Mouse (Mus musculus): Measurements from ENCODE around the gene Aass. TPM values are rescaled to one million over a fixed set of nuclear protein-coding genes. Genes with fewer than 3 reads are reported as not detected.
"Not testable (repeated sequence)": the region's sequence is repeated elsewhere in the genome, so short reads cannot be mapped to it uniquely, and the experiment has no call there.

Aass gene
- polyA plus RNA-seq, 1 experiment from 2014 or later = 0.46 TPM

GRCm38 (mm10) chr6:23126706-23127105, 6.1 kb downstream of the Aass start:
- no peaks in the 10 kb centered on the region for H3K4me1 ChIP-seq (ENCODE audit: control insufficient read depth, insufficient read depth, low read length)
- no peak overlapping the region for H3K9ac ChIP-seq (ENCODE audit: low read length)
- H3K27me3 ChIP-seq (ENCODE audit: control insufficient read depth, insufficient read depth, low read length) = no peaks in the 10 kb centered on the region
- WGBS = 68% methylated on average over 7 of the region's 7 CpGs
- no peaks in the 10 kb centered on the region for H3K9me3 ChIP-seq (replicated peaks; ENCODE audit: control insufficient read depth, low read length)
- H3K36me3 ChIP-seq (ENCODE audit: control insufficient read depth, insufficient read depth) = no peaks in the 10 kb centered on the region
- no peak for ATAC-seq (replicated peaks; ENCODE audit: extremely low read depth, insufficient read depth, low FRiP score)
- no peak overlapping the region for H3K4me2 ChIP-seq (ENCODE audit: low read depth, low read length)
- no peak overlapping the region for H3K4me3 ChIP-seq (ENCODE audit: low read length)
- H3K27ac ChIP-seq (ENCODE audit: low read length) = no peak overlapping the region

DNA sequence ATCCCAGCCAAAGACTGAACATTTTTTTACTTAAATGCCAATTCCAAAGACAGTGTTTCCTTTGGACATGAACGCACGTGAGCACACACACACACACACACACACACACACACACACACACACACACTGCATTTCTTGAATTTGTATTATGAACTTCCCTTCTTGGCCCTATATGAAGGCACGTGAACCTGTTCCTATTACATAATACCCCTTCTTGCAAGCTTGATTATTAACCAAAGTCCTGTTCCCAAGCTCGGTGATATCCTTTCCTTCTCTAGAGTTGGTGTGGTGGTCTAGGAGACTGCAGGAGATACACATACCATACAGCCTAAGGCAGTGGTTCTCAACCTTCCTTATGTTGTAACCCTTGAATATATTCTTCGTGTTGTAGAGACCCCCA, 7.0 kb downstream of the Aass start:
- H3K4me1 ChIP-seq (ENCODE audit: control insufficient read depth, insufficient read depth, low read length) = no peaks in the 10 kb centered on the region
- no peaks in the 10 kb centered on the region for H3K9me3 ChIP-seq (replicated peaks; ENCODE audit: control insufficient read depth, low read length)
- no peak overlapping the region for H3K9ac ChIP-seq (ENCODE audit: low read length)
- ATAC-seq (replicated peaks; ENCODE audit: extremely low read depth, insufficient read depth, low FRiP score) = no peak
- 81% methylated on average over 5 of the region's 5 CpGs for WGBS
- no peaks in the 10 kb centered on the region for H3K36me3 ChIP-seq (ENCODE audit: control insufficient read depth, insufficient read depth)
- H3K27ac ChIP-seq (ENCODE audit: low read length) = no peak overlapping the region
- H3K4me3 ChIP-seq (ENCODE audit: low read length) = no peak overlapping the region
- H3K4me2 ChIP-seq (ENCODE audit: low read depth, low read length) = no peak overlapping the region
- no peaks in the 10 kb centered on the region for H3K27me3 ChIP-seq (ENCODE audit: control insufficient read depth, insufficient read depth, low read length)

- Histone ChIP-seq H3K9ac (ENCODE audit: low read length) (no peak overlapping the region), H3K9me3 (replicated peaks; ENCODE audit: control insufficient read depth, low read length) (no peaks in the 10 kb centered on the region), H3K4me2 (ENCODE audit: low read depth, low read length) (no peak overlapping the region), H3K36me3 (ENCODE audit: control insufficient read depth, insufficient read depth) (no peaks in the 10 kb centered on the region), H3K27ac (ENCODE audit: low read length) (no peak overlapping the region), H3K4me3 (ENCODE audit: low read length) (no peak overlapping the region), H3K4me1 (ENCODE audit: control insufficient read depth, insufficient read depth, low read length) (no peaks in the 10 kb centered on the region), H3K27me3 (ENCODE audit: control insufficient read depth, insufficient read depth, low read length) (no peaks in the 10 kb centered on the region)
- WGBS = 62% methylated on average over 2 of the region's 2 CpGs
- ATAC-seq (replicated peaks; ENCODE audit: extremely low read depth, insufficient read depth, low FRiP score) = no peak
Observed at GRCm38 (mm10) chr6:23124823-23125222, 8.0 kb downstream of the Aass start.

- Histone ChIP-seq H3K27ac (ENCODE audit: low read length) (no peak overlapping the region), H3K9ac (ENCODE audit: low read length) (no peak overlapping the region), H3K4me1 (ENCODE audit: control insufficient read depth, insufficient read depth, low read length) (no peaks in the 10 kb centered on the region), H3K27me3 (ENCODE audit: control insufficient read depth, insufficient read depth, low read length) (no peaks in the 10 kb centered on the region), H3K4me3 (ENCODE audit: low read length) (no peak overlapping the region), H3K9me3 (replicated peaks; ENCODE audit: control insufficient read depth, low read length) (no peaks in the 10 kb centered on the region), H3K4me2 (ENCODE audit: low read depth, low read length) (no peak overlapping the region), H3K36me3 (ENCODE audit: control insufficient read depth, insufficient read depth) (no peaks in the 10 kb centered on the region)
- no peak for ATAC-seq (replicated peaks; ENCODE audit: extremely low read depth, insufficient read depth, low FRiP score)
- 32% methylated on average over 3 of the region's 3 CpGs for WGBS
Observed at GRCm38 (mm10) chr6:23122934-23123333, 9.9 kb downstream of the Aass start.

GRCm38 (mm10) chr6:23114781-23115180, 18.0 kb downstream of the Aass start:
- Histone ChIP-seq H3K4me3 (ENCODE audit: low read length) (no peak overlapping the region), H3K36me3 (ENCODE audit: control insufficient read depth, insufficient read depth) (no peaks in the 10 kb centered on the region), H3K27ac (ENCODE audit: low read length) (no peak overlapping the region), H3K9me3 (replicated peaks; ENCODE audit: control insufficient read depth, low read length) (no peaks in the 10 kb centered on the region), H3K27me3 (ENCODE audit: control insufficient read depth, insufficient read depth, low read length) (no peaks in the 10 kb centered on the region), H3K4me2 (ENCODE audit: low read depth, low read length) (no peak overlapping the region), H3K4me1 (ENCODE audit: control insufficient read depth, insufficient read depth, low read length) (no peaks in the 10 kb centered on the region), H3K9ac (ENCODE audit: low read length) (no peak overlapping the region)
- WGBS = 63% methylated on average over 6 of the region's 6 CpGs
- ATAC-seq (replicated peaks; ENCODE audit: extremely low read depth, insufficient read depth, low FRiP score) = no peak

- no peak overlapping the region for H3K27ac ChIP-seq (ENCODE audit: low read length)
- no peaks in the 10 kb centered on the region for H3K27me3 ChIP-seq (ENCODE audit: control insufficient read depth, insufficient read depth, low read length)
- ATAC-seq (replicated peaks; ENCODE audit: extremely low read depth, insufficient read depth, low FRiP score) = no peak
- no peak overlapping the region for H3K4me2 ChIP-seq (ENCODE audit: low read depth, low read length)
- H3K9me3 ChIP-seq (replicated peaks; ENCODE audit: control insufficient read depth, low read length) = no peaks in the 10 kb centered on the region
- no peak overlapping the region for H3K4me3 ChIP-seq (ENCODE audit: low read length)
- no peak overlapping the region for H3K9ac ChIP-seq (ENCODE audit: low read length)
- WGBS = 82% methylated on average over 4 of the region's 4 CpGs
- H3K36me3 ChIP-seq (ENCODE audit: control insufficient read depth, insufficient read depth) = no peaks in the 10 kb centered on the region
- H3K4me1 ChIP-seq (ENCODE audit: control insufficient read depth, insufficient read depth, low read length) = peaks cover 3% of the 10 kb centered on the region; the same call in 1 of the 2 replicates
Observed at GRCm38 (mm10) chr6:23107069-23107468, 25.7 kb downstream of the Aass start.

GRCm38 (mm10) chr6:23106373-23106772, 26.4 kb downstream of the Aass start:
- Histone ChIP-seq H3K4me1 (ENCODE audit: control insufficient read depth, insufficient read depth, low read length) (peaks cover 3% of the 10 kb centered on the region; the same call in 1 of the 2 replicates), H3K27me3 (ENCODE audit: control insufficient read depth, insufficient read depth, low read length) (no peaks in the 10 kb centered on the region), H3K4me2 (ENCODE audit: low read depth, low read length) (no peak overlapping the region), H3K4me3 (ENCODE audit: low read length) (no peak overlapping the region), H3K36me3 (ENCODE audit: control insufficient read depth, insufficient read depth) (no peaks in the 10 kb centered on the region), H3K9me3 (replicated peaks; ENCODE audit: control insufficient read depth, low read length) (no peaks in the 10 kb centered on the region), H3K9ac (ENCODE audit: low read length) (no peak overlapping the region), H3K27ac (ENCODE audit: low read length) (no peak overlapping the region)
- no peak for ATAC-seq (replicated peaks; ENCODE audit: extremely low read depth, insufficient read depth, low FRiP score)
- 46% methylated on average over 4 of the region's 4 CpGs for WGBS

GRCm38 (mm10) chr6:23090346-23091055, 42.3 kb downstream of the Aass start:
- ATAC-seq (replicated peaks; ENCODE audit: extremely low read depth, insufficient read depth, low FRiP score); H3K36me3 ChIP-seq (ENCODE audit: control insufficient read depth, insufficient read depth); H3K4me1 ChIP-seq (ENCODE audit: control insufficient read depth, insufficient read depth, low read length); H3K27me3 ChIP-seq (ENCODE audit: control insufficient read depth, insufficient read depth, low read length); H3K9ac ChIP-seq (ENCODE audit: low read length); H3K4me2 ChIP-seq (ENCODE audit: low read depth, low read length); H3K9me3 ChIP-seq (replicated peaks; ENCODE audit: control insufficient read depth, low read length); H3K27ac ChIP-seq (ENCODE audit: low read length); H3K4me3 ChIP-seq (ENCODE audit: low read length): not testable (repeated sequence)
- WGBS = 89% methylated on average over 11 of the region's 11 CpGs

DNA sequence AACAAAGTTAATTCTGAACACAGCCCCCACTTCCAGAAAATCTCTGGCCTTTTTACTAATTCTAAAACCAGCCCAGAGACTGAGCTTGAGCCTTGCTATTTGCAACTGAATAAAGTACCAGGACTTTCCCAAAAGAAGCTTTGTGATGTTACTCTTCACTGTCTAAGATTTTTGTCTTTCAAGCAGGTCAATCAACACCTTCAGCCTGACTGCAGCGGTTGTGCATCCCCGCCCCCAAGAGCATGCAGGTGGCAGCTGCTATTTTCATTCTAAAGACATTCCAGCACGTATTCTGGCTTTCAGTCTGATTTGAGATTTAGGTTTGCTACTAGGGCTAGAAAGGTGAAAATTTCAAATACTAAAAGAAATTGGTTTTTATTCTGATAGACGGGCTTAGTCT, 43.5 kb downstream of the Aass start:
- H3K4me2 ChIP-seq (ENCODE audit: low read depth, low read length); H3K9ac ChIP-seq (ENCODE audit: low read length); H3K27ac ChIP-seq (ENCODE audit: low read length); H3K4me1 ChIP-seq (ENCODE audit: control insufficient read depth, insufficient read depth, low read length); ATAC-seq (replicated peaks; ENCODE audit: extremely low read depth, insufficient read depth, low FRiP score); H3K9me3 ChIP-seq (replicated peaks; ENCODE audit: control insufficient read depth, low read length); H3K36me3 ChIP-seq (ENCODE audit: control insufficient read depth, insufficient read depth); H3K27me3 ChIP-seq (ENCODE audit: control insufficient read depth, insufficient read depth, low read length); H3K4me3 ChIP-seq (ENCODE audit: low read length): not testable (repeated sequence)
- WGBS = 56% methylated on average over 4 of the region's 4 CpGs

Measured in heart, embryonic 16.5 days (tissue).